Mouse (Mus musculus) hindbrain, embryonic 15.5 days (tissue): ENCODE measurements at regions not wholly inside any gene's neighbourhood (a gene's known extent, or its start where the extent isn't known, plus 50 kb on each side); places are given as distances from the start of the nearest gene placed in this dataset.

ENCODE experiments used
- ATAC-seq: fragments of 200-750 bp; cut with Nextera tagmentation; 2 replicates; pipeline ENCODE4 v1.8.0; 2017; ENCODE audit warnings: low read depth, moderate number of reproducible peaks, moderate TSS enrichment; ENCODE audit not compliant: low FRiP score
- H3K27ac ChIP-seq: fragments of 300-500 bp; sonication (generic); replicated peaks from 2 replicates; pipeline ENCODE4 v1.5.1; 2015; ENCODE audit warnings: mild to moderate bottlenecking, inconsistent platforms
- H3K27me3 ChIP-seq: fragments of 300-500 bp; sonication (generic); 2 replicates; pipeline ENCODE4 v1.6.1; 2015; ENCODE audit warnings: control low read depth, inconsistent platforms
- H3K36me3 ChIP-seq: fragments of 300-500 bp; sonication (generic); 2 replicates; pipeline ENCODE4 v1.6.1; 2015; ENCODE audit warnings: control low read depth, inconsistent platforms
- H3K4me1 ChIP-seq: fragments of 300-500 bp; sonication (generic); replicated peaks from 2 replicates; pipeline ENCODE4 v1.6.1; 2015; ENCODE audit warnings: control low read depth, inconsistent platforms
- H3K4me2 ChIP-seq: fragments of 300-500 bp; sonication (generic); 2 replicates; pipeline ENCODE4 v1.6.1; 2015; ENCODE audit warnings: moderate library complexity, mild to moderate bottlenecking, inconsistent platforms
- H3K4me3 ChIP-seq: fragments of 300-500 bp; sonication (generic); 2 replicates; pipeline ENCODE4 v1.5.1; 2015; ENCODE audit warnings: mild to moderate bottlenecking, inconsistent platforms
- H3K9ac ChIP-seq: fragments of 300-500 bp; sonication (generic); 2 replicates; pipeline ENCODE4 v1.6.1; 2015; ENCODE audit warnings: inconsistent platforms
- H3K9me3 ChIP-seq: fragments of 300-500 bp; sonication (generic); 2 replicates; pipeline ENCODE4 v1.6.1; 2016; ENCODE audit warnings: control low read depth, inconsistent platforms
- WGBS: fragments of 180-500 bp; shearing (Covaris S2); methylation state at CpG from one replicate; pipeline ENCODE4 v1.1.7; 2015; 5-methylcytosine and 5-hydroxymethylcytosine counted together

DNA sequence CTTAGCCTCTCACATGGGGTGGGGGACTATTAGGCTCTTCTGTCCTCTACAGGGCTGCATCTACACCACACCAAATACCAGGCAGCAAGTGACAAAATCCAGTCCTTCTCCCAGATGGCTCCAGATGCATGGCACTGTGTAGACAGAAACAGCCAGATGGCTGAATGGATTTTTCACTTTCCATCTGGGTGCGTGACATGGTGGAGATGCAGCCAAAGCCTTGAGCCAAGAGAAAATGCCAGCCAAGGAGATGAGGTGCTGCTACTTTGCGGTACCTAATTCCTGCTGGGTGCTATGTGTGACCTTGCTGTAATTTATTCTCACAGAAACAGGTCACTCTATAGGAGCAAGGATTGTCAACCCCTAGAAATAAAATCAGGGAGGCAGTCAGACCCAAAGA lies 553.8 kb downstream of the Bcl11a start:
- no peak for ATAC-seq
- no peaks in the 10 kb centered on the region for H3K4me1 ChIP-seq
- H3K9me3 ChIP-seq = no peaks in the 10 kb centered on the region
- no peak overlapping the region for H3K9ac ChIP-seq
- WGBS = 72% methylated on average over 2 of the region's 2 CpGs
- H3K4me2 ChIP-seq = no peak overlapping the region
- no peaks in the 10 kb centered on the region for H3K27me3 ChIP-seq
- no peak overlapping the region for H3K27ac ChIP-seq
- no peak overlapping the region for H3K4me3 ChIP-seq
- no peaks in the 10 kb centered on the region for H3K36me3 ChIP-seq

DNA sequence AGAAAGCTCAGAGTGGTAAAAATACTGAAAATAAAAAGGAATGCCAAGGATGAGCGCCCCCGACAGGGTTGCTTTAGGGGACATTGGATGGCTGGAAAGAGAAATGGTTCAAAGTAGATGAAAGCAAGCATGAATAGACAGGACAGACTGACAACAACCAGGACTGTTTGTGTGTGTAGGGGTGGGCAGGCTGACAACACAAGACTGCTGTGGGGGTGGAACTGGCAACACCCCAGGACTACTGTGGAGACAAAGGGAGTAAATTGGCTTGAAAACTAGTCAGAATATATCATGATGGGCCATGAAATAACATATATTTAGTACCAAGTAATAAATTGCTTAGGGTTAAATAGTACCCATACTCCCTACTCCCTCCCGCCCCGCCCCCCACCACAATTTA lies 558.9 kb downstream of the Bcl11a start:
- Histone ChIP-seq H3K36me3 (no peaks in the 10 kb centered on the region), H3K27ac (no peak overlapping the region), H3K27me3 (no peaks in the 10 kb centered on the region), H3K4me3 (no peak overlapping the region), H3K4me1 (no peaks in the 10 kb centered on the region), H3K9me3 (no peaks in the 10 kb centered on the region), H3K9ac (no peak overlapping the region), H3K4me2 (no peak overlapping the region)
- ATAC-seq = no peak
- 92% methylated on average over 4 of the region's 4 CpGs for WGBS

DNA sequence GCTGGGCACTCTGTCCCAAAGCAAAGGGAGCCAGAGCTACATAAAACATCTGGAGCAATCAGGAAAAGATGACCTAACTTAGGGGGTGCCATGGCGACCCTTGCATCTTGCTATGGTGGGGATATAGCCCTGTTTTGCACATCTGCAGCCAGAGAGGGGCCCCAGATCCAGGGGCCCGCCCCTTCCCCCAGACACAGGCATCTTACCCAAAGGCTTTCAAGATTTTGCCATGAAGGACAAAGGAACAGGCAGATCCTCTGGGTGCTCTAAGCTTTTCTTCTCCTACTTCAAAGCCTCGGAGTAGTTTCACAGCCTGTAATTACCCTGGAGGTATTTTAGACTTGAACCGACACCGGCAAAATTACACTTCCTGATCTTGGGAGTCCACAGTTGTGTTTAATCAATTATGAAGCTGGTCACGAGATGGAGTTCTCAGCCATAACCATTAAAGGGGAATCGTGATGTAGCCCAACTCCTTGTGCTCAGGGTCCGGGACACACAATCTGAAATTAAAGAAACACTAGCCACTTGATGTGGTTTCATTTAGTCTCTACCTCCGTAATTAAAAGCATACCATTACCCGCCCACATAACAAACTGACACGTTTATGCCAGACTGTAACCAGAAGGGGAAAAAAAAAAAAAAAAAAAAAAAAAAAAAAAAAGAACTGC lies 565.7 kb downstream of the Bcl11a start:
- ATAC-seq = no peak
- H3K4me1 ChIP-seq = no peaks in the 10 kb centered on the region
- no peak overlapping the region for H3K27ac ChIP-seq
- no peaks in the 10 kb centered on the region for H3K27me3 ChIP-seq
- H3K9me3 ChIP-seq = no peaks in the 10 kb centered on the region
- 70% methylated on average over 11 of the region's 11 CpGs for WGBS
- no peak overlapping the region for H3K4me3 ChIP-seq
- no peak overlapping the region for H3K9ac ChIP-seq
- no peak overlapping the region for H3K4me2 ChIP-seq
- no peaks in the 10 kb centered on the region for H3K36me3 ChIP-seq

DNA sequence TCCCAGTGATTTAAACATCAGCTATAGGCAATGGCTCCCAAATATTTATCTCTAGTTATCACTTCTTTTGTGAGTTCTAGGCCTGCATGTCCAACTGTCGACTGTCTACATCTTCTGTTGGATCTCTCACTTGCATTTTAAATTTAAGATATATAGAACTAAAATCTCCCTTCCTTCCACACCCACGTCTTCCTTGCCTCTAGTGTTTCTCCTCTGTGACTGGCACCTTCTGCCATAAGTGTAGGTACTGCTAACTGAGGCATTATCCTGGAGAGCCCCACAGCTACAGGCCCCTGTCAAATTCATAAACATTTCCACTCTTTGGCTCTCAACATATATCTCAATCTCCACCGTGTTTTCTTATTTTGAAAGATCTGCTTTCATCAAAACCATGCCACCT lies 575.0 kb downstream of the Bcl11a start:
- H3K4me2 ChIP-seq = no peak overlapping the region
- WGBS = 88% methylated on average over 3 of the region's 3 CpGs
- H3K27me3 ChIP-seq = no peaks in the 10 kb centered on the region
- H3K9ac ChIP-seq = no peak overlapping the region
- no peaks in the 10 kb centered on the region for H3K36me3 ChIP-seq
- no peaks in the 10 kb centered on the region for H3K9me3 ChIP-seq
- no peaks in the 10 kb centered on the region for H3K4me1 ChIP-seq
- ATAC-seq = no peak
- H3K27ac ChIP-seq = no peak overlapping the region
- no peak overlapping the region for H3K4me3 ChIP-seq

DNA sequence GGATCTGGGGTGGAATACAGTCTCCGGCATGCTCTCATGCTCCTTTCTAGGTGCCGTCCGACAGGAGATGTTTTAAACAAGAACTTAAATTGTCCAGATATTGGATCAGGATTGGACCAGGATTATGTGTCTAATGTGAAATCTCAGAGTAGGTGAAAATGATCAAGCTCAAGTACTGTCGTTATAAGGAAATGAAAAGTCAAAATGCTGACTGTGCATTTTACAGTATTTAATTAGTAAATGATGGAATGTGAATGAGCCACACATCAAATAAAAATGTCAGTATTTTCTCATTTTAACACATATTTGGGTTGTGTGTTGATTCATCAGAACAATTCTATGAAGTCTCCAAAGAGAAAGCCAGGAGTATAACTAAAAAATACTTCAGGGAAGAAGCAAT lies 586.2 kb downstream of the Bcl11a start:
- Histone ChIP-seq H3K27ac (no peak overlapping the region), H3K36me3 (no peaks in the 10 kb centered on the region), H3K4me2 (no peak overlapping the region), H3K4me3 (no peak overlapping the region), H3K4me1 (no peaks in the 10 kb centered on the region), H3K9me3 (no peaks in the 10 kb centered on the region), H3K9ac (no peak overlapping the region), H3K27me3 (no peaks in the 10 kb centered on the region)
- WGBS = 77% methylated on average over 4 of the region's 4 CpGs
- ATAC-seq = no peak

DNA sequence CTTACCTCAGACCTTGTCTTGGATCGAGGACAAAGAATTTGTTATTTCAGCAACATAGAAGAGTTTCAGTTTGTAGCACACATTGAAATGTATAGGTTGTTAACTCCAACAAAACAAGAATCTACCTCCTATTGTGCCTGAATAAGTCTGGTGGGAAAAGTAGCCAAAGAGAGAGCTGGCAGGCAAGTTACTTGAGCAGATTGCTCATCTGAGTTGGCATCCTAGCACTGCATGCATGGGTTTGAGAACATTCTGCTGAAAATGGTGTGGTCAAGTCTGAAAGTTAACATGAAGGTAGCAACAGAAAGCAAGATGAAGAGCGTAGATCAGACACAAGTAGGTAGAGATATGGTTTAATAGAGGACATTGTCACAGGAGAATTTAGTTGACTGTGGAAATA lies 587.5 kb downstream of the Bcl11a start:
- WGBS = 95% methylated on average over 2 of the region's 2 CpGs
- Histone ChIP-seq H3K4me3 (no peak overlapping the region), H3K4me2 (no peak overlapping the region), H3K27ac (no peak overlapping the region), H3K36me3 (no peaks in the 10 kb centered on the region), H3K9ac (no peak overlapping the region), H3K9me3 (no peaks in the 10 kb centered on the region), H3K27me3 (no peaks in the 10 kb centered on the region), H3K4me1 (no peaks in the 10 kb centered on the region)
- no peak for ATAC-seq

DNA sequence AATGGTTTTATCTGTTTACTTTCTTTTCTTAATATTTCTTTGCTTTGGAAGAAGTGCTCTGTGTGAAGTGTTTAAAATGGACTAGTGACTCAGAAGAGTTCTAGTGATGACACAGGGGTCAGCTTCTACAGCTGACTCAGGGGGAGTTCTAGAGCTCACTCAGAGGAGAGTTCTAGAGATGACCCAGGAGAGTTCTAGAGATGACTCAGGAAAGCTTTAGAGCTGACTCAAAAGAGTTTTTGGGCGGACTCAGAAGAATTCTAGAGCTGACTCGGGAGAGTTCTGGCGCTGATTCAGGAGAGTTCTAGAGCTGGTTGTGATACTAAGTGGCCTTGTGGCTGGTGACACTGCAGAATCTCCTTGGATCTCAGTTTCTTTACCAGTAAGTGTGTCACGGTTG lies 593.8 kb downstream of the Bcl11a start:
- H3K9me3 ChIP-seq = no peaks in the 10 kb centered on the region
- WGBS = 97% methylated on average over 4 of the region's 4 CpGs
- H3K27me3 ChIP-seq = no peaks in the 10 kb centered on the region
- no peak for ATAC-seq
- no peak overlapping the region for H3K4me2 ChIP-seq
- H3K27ac ChIP-seq = no peak overlapping the region
- no peak overlapping the region for H3K9ac ChIP-seq
- no peaks in the 10 kb centered on the region for H3K36me3 ChIP-seq
- no peaks in the 10 kb centered on the region for H3K4me1 ChIP-seq
- no peak overlapping the region for H3K4me3 ChIP-seq

DNA sequence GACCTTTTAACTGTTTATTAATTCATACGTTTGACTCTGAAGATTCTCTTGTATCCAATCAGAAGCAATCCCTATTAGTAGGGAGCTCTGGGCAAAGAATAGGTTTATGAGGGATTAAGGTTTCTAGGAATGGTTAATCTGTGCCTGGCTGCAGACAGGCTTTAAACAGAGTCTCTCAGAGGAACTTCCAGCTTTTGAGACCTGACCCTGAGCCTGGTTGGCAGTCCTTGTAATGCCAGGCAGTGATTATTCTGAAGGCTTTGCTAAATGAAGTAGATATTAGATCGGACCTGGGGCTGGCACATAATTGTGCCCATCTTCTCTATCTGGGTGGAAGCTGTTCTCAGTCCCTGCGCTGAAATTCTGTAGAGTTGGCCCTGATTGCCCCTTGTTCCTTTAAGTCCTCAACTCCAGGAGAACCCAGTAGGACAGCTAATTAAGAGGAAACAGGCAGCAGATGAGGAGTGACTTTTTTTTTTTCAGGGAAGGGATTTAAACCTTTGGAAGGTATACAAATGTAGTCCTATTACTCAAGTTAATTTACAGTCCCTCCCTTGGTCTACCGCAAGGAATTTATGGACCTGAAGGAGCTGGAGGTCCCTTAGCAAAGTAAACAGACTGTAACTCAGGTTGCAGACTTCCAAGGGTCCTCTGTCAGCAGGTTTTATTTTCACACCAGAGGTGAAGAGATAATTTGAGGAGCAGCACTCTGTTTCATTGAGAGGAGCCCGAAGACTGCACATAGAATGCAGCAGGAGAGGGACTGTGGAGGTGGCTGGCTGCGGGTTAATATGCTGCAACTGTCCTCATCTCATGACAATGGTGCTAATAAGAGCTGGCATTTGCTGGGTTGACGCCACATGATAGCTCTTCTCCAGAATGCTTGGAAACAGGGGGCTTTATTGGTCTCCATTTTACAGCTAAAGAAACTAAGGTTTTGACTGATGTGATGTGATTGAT lies 595.7 kb downstream of the Bcl11a start:
- Histone ChIP-seq H3K27me3 (no peaks in the 10 kb centered on the region), H3K36me3 (no peaks in the 10 kb centered on the region), H3K9me3 (no peaks in the 10 kb centered on the region), H3K27ac (no peak overlapping the region), H3K9ac (no peak overlapping the region), H3K4me3 (no peak overlapping the region), H3K4me2 (no peak overlapping the region), H3K4me1 (no peaks in the 10 kb centered on the region)
- WGBS = 84% methylated on average over 7 of the region's 7 CpGs
- no peak for ATAC-seq

DNA sequence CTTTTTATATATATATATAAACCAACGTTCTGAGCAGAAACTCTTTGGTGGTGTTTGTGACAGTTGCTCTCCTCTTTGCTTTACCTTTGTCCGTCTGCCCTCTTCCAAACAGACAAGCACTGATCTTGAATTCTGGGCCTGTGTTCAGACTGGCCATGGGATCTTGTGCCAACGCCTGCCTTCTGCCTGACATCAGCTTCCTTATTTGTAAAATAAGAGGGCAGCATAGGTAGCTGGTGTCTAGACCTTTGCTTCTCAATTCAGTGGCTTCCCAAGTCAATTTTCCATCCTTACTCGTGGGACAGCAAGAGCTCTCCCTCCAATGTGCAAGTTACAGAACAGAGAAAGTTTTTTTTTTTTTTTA lies 596.3 kb downstream of the Bcl11a start:
- no peak overlapping the region for H3K27ac ChIP-seq
- no peaks in the 10 kb centered on the region for H3K9me3 ChIP-seq
- WGBS = 76% methylated on average over 4 of the region's 4 CpGs
- no peak overlapping the region for H3K9ac ChIP-seq
- H3K36me3 ChIP-seq = no peaks in the 10 kb centered on the region
- no peak overlapping the region for H3K4me3 ChIP-seq
- H3K4me1 ChIP-seq = no peaks in the 10 kb centered on the region
- H3K27me3 ChIP-seq = no peaks in the 10 kb centered on the region
- ATAC-seq = no peak
- no peak overlapping the region for H3K4me2 ChIP-seq

DNA sequence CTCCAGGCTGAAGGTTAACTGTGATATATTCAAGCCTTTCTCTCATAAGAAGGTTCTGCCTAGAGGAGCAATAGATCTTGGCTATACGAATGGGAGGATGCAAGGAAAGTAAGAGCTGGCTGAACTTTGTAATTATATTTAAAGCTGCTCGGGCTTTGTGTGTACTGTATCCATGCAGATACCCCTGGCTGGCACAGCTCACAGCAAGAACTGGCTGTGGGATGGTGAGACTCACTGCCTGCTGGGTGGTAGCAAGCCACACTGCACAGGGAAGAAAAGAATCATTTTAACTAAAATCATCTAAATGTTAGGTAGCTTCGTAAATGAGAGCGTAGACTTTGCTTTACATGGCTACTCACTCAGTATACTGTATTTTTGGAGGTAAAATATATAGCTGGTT lies 599.2 kb downstream of the Bcl11a start:
- H3K9me3 ChIP-seq = no peaks in the 10 kb centered on the region
- no peaks in the 10 kb centered on the region for H3K36me3 ChIP-seq
- WGBS = 82% methylated on average over 4 of the region's 4 CpGs
- no peak overlapping the region for H3K4me3 ChIP-seq
- H3K27me3 ChIP-seq = no peaks in the 10 kb centered on the region
- no peak overlapping the region for H3K9ac ChIP-seq
- H3K4me1 ChIP-seq = no peaks in the 10 kb centered on the region
- ATAC-seq = no peak
- H3K4me2 ChIP-seq = no peak overlapping the region
- no peak overlapping the region for H3K27ac ChIP-seq

DNA sequence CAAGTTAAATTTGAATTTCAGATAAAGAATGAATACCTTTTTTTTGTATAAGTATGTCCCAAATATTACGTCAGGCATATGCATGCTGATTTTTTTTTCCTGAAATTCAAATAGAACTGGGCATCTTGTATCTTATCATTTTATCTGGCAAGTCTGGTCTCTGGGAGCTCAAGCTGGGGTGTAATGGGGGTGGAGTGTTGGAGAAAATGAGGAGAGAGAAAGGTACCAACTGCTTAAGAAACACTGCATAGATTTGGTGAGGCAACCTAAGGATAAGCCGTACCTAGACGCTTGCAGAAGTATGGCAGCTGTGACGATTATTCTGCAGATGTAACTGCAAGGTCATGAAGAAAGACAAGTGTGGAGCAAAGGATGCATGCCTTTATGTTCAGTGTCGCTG lies 601.7 kb downstream of the Bcl11a start:
- Histone ChIP-seq H3K9ac (no peak overlapping the region), H3K36me3 (no peaks in the 10 kb centered on the region), H3K4me2 (no peak overlapping the region), H3K9me3 (no peaks in the 10 kb centered on the region), H3K4me1 (no peaks in the 10 kb centered on the region), H3K27me3 (no peaks in the 10 kb centered on the region), H3K4me3 (no peak overlapping the region), H3K27ac (no peak overlapping the region)
- no peak for ATAC-seq
- WGBS = 88% methylated on average over 5 of the region's 5 CpGs

DNA sequence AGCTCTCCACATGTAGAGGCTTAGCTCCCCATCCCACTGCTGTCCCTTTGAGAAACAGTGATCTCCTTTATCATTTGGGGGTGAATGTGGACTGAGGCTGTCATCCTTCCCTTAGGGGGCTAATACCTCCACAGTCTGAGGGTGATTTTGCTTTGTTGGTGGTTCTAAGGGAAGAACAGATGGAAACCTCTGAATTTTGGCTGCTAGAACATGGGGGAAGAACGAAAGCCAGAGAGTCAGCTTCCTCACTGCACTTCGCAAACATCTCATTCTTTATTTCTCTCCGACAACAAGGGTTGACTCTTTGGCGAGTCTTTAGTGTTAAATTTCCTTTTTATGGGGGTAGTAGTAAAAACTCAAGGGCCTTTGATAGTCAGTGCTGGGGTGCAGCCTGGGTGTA lies 604.6 kb downstream of the Bcl11a start:
- H3K27ac ChIP-seq = no peak overlapping the region

More for the DNA sequence above, 604.6 kb downstream of the Bcl11a start:
- Histone ChIP-seq H3K36me3 (no peaks in the 10 kb centered on the region), H3K9ac (no peak overlapping the region), H3K4me3 (no peak overlapping the region), H3K4me2 (no peak overlapping the region), H3K4me1 (no peaks in the 10 kb centered on the region), H3K27me3 (no peaks in the 10 kb centered on the region), H3K9me3 (no peaks in the 10 kb centered on the region)
- 82% methylated on average over 4 of the region's 4 CpGs for WGBS
- ATAC-seq = no peak
